ENCODE assay signal across 13 mouse cellular contexts in genomic region chr6:50968546-50968945, GRCm38 (mm10).
"Had no signal": no experiment of that assay in that cellular context is flagged by ENCODE, and none has a peak within 500 bp of the region (broad histone marks: within the 10 kb centered on the region; RNA-seq: fewer than 3 reads in every experiment).

No protein-coding gene starts in this region.

- H3K9me3 ChIP-seq: limb, embryonic 12.5 days; liver, embryonic 13.5 days; lung, embryonic 15.5 days; megakaryocyte, embryonic 14.5 days; midbrain, embryonic 12.5 days had no signal

- DNase-seq: kidney, postnatal 25 days; liver; liver, embryonic 13.5 days; liver, postnatal 0 days; lung, postnatal 14 days; right cerebral cortex, postnatal 14 days; thymus, postnatal 36 days had no signal

- H3K27ac ChIP-seq: left cerebral cortex, adult 2 months; limb, embryonic 12.5 days; liver, embryonic 13.5 days; lung, embryonic 15.5 days; macrophage; midbrain, embryonic 12.5 days had no signal

- ATAC-seq: liver, postnatal 0 days had no signal

- H3K9ac ChIP-seq: limb, embryonic 12.5 days; liver, embryonic 13.5 days; liver, postnatal 0 days; lung, embryonic 15.5 days; midbrain, embryonic 12.5 days had no signal

- H3K27me3 ChIP-seq: limb, embryonic 12.5 days; liver, embryonic 13.5 days; lung, embryonic 15.5 days; midbrain, embryonic 12.5 days had no signal

- H3K36me3 ChIP-seq: limb, embryonic 12.5 days; liver, embryonic 13.5 days; lung, embryonic 15.5 days; midbrain, embryonic 12.5 days had no signal

- H3K4me2 ChIP-seq: limb, embryonic 12.5 days; liver, embryonic 13.5 days; lung, embryonic 15.5 days; midbrain, embryonic 12.5 days had no signal

- H3K4me1 ChIP-seq: liver, embryonic 13.5 days; midbrain, embryonic 12.5 days had no signal

- H3K4me3 ChIP-seq: left cerebral cortex, adult 2 months; limb, embryonic 12.5 days; liver, embryonic 13.5 days; lung, embryonic 15.5 days; megakaryocyte, embryonic 14.5 days; midbrain, embryonic 12.5 days had no signal
